Mouse (Mus musculus) heart, adult 2 months (tissue): Measurements from ENCODE around the gene Mapk11.
A peak's percentile ranks its signal among the peaks of the same experiment; 100 is the strongest.

ENCODE experiments used
- CTCF ChIP-seq: fragments of 200-600 bp; IDR thresholded peaks from 2 replicates; pipeline ENCODE4 v1.8.1; 2022; ENCODE audit warnings: antibody characterized with exemption, mild to moderate bottlenecking, moderate library complexity
- POLR2A ChIP-seq: fragments of 200-500 bp; IDR thresholded peaks from 2 replicates; pipeline ENCODE4 v1.6.1; 2011; ENCODE audit warnings: mild to moderate bottlenecking, low read depth, low read length, control low read depth; ENCODE audit not compliant: insufficient read depth

GRCm38 (mm10) chr15:89181561-89182270, 32.3 kb upstream of the Mapk11 start:
- TF ChIP-seq CTCF = peak; percentile 46
- TF ChIP-seq POLR2A = no peak
